Mouse (Mus musculus): ENCODE measurements around the gene Endog. TPM values are rescaled to one million over a fixed set of nuclear protein-coding genes. Genes with fewer than 3 reads are reported as not detected.
"Not testable (repeated sequence)": the region's sequence is repeated elsewhere in the genome, so short reads cannot be mapped to it uniquely, and the experiment has no call there.

Gene Endog
- polyA plus RNA-seq, 1 experiment = 52.9 TPM

DNA sequence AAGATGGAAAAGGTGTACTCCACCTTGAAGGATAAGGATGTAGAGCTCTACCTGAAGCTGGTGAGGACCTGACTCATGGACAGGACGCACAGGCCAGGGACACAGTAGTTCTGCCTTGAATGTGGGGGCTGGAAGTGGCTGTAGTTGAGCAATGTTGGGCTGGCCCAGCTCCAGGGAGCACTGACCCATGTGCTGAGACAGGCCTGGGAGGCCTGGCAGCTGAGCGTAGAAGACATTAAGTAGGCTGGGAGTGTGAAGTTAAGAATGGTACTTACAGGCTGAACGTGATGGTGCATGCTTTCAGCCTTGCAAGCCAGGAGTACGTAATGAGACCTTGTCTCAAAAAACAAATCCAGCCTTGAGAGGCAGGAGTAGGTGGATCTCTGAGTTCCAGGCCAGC lies 23.8 kb upstream of the Endog start:
- TF ChIP-seq POLR2A (IDR thresholded peaks at IDR 0.05; ENCODE audit: borderline replicate concordance, insufficient read depth, low read length) = no peak
- no peak for TF ChIP-seq CTCF (IDR thresholded peaks at IDR 0.05; ENCODE audit: borderline replicate concordance, insufficient read depth, low read depth, low read length)
- H3K27me3 ChIP-seq (ENCODE audit: control insufficient read depth, insufficient read depth, low read length) = no peaks in the 10 kb centered on the region
- no peak overlapping the region for H3K27ac ChIP-seq (ENCODE audit: insufficient read depth, low read length)
- WGBS = 72% methylated on average over 4 of the region's 4 CpGs
- H3K4me3 ChIP-seq (replicated peaks; ENCODE audit: insufficient read depth, low read depth, low read length) = no peak overlapping the region
- 0 out of 2 replicates have a peak, but pooled peaks cover 3% of the 10 kb centered on the region for H3K4me1 ChIP-seq (ENCODE audit: control insufficient read depth, insufficient read depth, low read length)
- no peak for DNase-seq

DNA sequence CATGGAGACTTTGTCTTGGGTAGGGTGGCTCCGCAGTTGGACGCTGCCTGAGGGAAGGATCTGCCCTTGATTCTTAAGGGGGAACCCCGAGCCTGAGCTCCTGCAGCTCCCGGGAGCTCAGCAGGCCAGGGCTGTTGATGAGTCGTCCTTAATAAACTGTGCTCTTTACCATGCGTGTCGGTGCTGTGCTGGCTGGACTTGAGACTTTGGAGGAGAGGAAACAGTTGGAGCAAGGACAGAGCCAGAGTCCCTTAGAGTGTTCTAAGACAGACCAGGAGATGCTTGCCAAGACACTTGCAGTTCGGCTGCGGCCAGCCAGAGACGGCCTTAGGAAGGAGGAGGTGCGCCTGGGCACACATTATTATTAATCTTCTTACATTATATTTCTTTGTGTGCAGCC lies 19.5 kb upstream of the Endog start:
- 42% methylated on average over 11 of the region's 11 CpGs for WGBS
- no peak for DNase-seq
- Histone ChIP-seq H3K4me3 (replicated peaks; ENCODE audit: insufficient read depth, low read depth, low read length) (no peak overlapping the region), H3K27ac (ENCODE audit: insufficient read depth, low read length) (no peak overlapping the region), H3K4me1 (ENCODE audit: control insufficient read depth, insufficient read depth, low read length) (no peaks in the 10 kb centered on the region; the same call in 1 of the 2 replicates), H3K27me3 (ENCODE audit: control insufficient read depth, insufficient read depth, low read length) (no peaks in the 10 kb centered on the region)
- TF ChIP-seq CTCF (IDR thresholded peaks at IDR 0.05; ENCODE audit: borderline replicate concordance, insufficient read depth, low read depth, low read length) (no peak), POLR2A (IDR thresholded peaks at IDR 0.05; ENCODE audit: borderline replicate concordance, insufficient read depth, low read length) (no peak)

DNA sequence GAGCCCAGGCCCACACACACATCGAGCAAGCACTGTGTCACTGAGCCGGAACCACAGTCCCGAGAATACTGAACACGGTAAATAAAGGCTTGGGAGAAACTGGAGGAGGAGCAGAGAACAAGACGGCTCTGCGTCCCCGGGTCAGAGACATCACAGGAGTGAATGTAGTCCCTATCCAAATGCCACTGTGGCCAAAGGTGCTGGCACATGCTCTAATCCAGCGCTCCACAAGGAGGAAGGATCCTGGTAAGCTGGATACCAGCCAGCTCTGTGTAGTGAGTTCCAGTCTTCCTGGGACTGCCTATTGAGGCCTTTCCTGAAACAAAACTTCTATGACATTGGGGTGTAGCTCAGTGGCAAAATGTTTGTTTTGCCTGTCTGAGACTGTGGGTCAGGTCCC lies 18.7 kb upstream of the Endog start:
- WGBS = 52% methylated on average over 8 of the region's 8 CpGs
- no peak overlapping the region for H3K27ac ChIP-seq (ENCODE audit: insufficient read depth, low read length)
- DNase-seq = no peak
- H3K4me1 ChIP-seq (ENCODE audit: control insufficient read depth, insufficient read depth, low read length) = no peaks in the 10 kb centered on the region; the same call in 1 of the 2 replicates
- no peaks in the 10 kb centered on the region for H3K27me3 ChIP-seq (ENCODE audit: control insufficient read depth, insufficient read depth, low read length)
- TF ChIP-seq CTCF (IDR thresholded peaks at IDR 0.05; ENCODE audit: borderline replicate concordance, insufficient read depth, low read depth, low read length) = no peak
- no peak for TF ChIP-seq POLR2A (IDR thresholded peaks at IDR 0.05; ENCODE audit: borderline replicate concordance, insufficient read depth, low read length)
- H3K4me3 ChIP-seq (replicated peaks; ENCODE audit: insufficient read depth, low read depth, low read length) = no peak overlapping the region

DNA sequence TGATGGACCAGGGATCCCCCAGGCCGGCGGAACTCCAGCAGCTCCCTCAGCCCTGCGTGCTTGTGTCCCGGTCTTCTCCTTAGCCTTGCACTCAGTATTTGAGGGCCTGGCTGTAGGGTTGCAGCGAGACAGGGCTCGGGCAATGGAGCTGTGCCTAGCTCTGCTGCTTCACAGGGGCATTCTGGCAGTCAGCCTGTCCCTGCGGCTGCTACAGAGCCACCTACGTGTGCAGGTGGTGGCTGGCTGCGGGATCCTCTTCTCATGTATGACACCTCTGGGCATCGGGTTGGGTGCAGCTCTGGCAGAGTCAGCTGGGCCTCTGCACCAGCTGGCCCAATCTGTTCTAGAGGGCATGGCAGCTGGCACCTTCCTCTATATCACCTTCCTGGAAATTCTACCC lies 11.4 kb upstream of the Endog start:
- H3K27me3 ChIP-seq (ENCODE audit: control insufficient read depth, insufficient read depth, low read length); DNase-seq; H3K27ac ChIP-seq (ENCODE audit: insufficient read depth, low read length); H3K4me3 ChIP-seq (replicated peaks; ENCODE audit: insufficient read depth, low read depth, low read length); H3K4me1 ChIP-seq (ENCODE audit: control insufficient read depth, insufficient read depth, low read length): not testable (repeated sequence)
- 48% methylated on average over 8 of the region's 10 CpGs for WGBS

DNA sequence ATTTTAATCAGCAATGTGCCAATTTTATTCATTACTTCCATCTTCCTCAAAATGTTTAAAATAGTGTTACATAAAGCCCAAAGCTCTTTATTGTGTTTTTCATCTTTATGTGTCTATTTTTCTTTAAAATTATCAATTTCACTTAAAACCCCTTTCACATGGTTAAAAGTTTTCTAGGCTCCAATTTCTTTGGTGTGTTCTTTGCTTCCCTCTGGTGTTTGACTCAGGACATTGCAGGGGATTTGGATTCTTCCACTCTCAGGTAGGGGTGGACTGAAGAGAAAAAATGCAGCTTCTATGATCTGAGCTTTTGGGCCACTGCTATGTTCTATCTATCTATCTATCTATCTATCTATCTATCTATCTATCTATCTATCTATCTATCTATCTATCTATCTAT lies 9.5 kb upstream of the Endog start:
- H3K27ac ChIP-seq (ENCODE audit: insufficient read depth, low read length) = no peak overlapping the region
- peak in 1 of 2 experiments; percentile 41 for DNase-seq
- TF ChIP-seq POLR2A (IDR thresholded peaks at IDR 0.05; ENCODE audit: borderline replicate concordance, insufficient read depth, low read length) (no peak), CTCF (IDR thresholded peaks at IDR 0.05; ENCODE audit: borderline replicate concordance, insufficient read depth, low read depth, low read length) (peak; percentile 41; the same call in 1 of the 2 replicates)

DNA sequence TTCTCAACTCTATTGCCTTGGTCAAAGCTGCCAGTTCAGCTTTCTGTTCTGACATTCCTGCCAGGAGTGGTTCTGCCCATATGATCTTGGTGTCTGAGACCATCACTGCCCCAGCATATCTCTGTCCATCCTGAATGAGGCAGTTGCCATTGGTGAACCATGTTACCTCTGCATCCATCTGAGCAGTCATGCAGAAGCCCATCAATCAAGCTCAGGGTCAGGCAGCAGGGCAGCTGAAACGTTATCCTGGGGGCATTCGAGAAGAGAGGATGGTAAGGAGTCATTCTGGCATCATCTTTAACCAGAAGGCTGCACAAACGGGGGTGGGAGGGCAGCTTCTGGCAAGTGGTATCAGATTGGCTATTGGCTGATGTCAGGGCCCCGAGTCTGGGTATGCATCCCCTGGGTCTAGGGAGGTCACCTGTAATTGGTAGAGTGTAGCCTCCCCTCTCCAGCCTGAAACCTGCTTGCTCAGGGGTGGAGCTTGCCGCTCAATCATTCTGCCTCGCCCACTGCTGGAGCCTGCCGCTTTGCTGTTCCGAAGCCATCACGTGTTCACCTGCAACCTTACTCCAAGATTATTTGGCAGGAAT lies 6.9 kb upstream of the Endog start:
- H3K4me3 ChIP-seq (replicated peaks; ENCODE audit: insufficient read depth, low read depth, low read length) = no peak overlapping the region
- WGBS = 51% methylated on average over 9 of the region's 9 CpGs
- DNase-seq = no peak
- H3K27me3 ChIP-seq (ENCODE audit: control insufficient read depth, insufficient read depth, low read length) = no peaks in the 10 kb centered on the region
- no peak for TF ChIP-seq CTCF (IDR thresholded peaks at IDR 0.05; ENCODE audit: borderline replicate concordance, insufficient read depth, low read depth, low read length)
- no peak for TF ChIP-seq POLR2A (IDR thresholded peaks at IDR 0.05; ENCODE audit: borderline replicate concordance, insufficient read depth, low read length)
- H3K27ac ChIP-seq (ENCODE audit: insufficient read depth, low read length) = no peak overlapping the region
- H3K4me1 ChIP-seq (ENCODE audit: control insufficient read depth, insufficient read depth, low read length) = no peaks in the 10 kb centered on the region

More for the DNA sequence above, 9.5 kb upstream of the Endog start:
- Histone ChIP-seq H3K4me3 (replicated peaks; ENCODE audit: insufficient read depth, low read depth, low read length) (no peak overlapping the region), H3K4me1 (ENCODE audit: control insufficient read depth, insufficient read depth, low read length) (no peaks in the 10 kb centered on the region), H3K27me3 (ENCODE audit: control insufficient read depth, insufficient read depth, low read length) (no peaks in the 10 kb centered on the region)

DNA sequence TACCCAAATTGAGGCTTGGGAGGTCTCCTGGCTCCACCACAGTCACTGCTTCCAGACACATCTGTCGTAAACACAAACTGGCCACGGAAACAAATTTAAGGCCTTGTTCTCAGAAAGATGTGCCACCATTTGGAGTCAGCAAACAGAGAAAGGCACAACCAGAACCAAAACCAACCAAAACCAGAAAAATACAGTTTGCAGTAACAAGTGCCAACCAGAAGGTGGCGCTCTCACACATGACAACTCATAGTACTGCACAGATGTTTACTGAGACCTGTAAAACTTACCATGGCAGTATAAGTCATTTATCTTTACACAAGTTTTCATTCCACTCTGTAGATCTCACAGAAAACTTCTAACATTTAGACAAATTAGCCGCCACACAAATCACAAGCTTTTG lies 4.6 kb upstream of the Endog start:
- WGBS = 61% methylated on average over 4 of the region's 4 CpGs
- Histone ChIP-seq H3K4me3 (replicated peaks; ENCODE audit: insufficient read depth, low read depth, low read length) (no peak overlapping the region), H3K4me1 (ENCODE audit: control insufficient read depth, insufficient read depth, low read length) (no peaks in the 10 kb centered on the region), H3K27me3 (ENCODE audit: control insufficient read depth, insufficient read depth, low read length) (no peaks in the 10 kb centered on the region), H3K27ac (ENCODE audit: insufficient read depth, low read length) (no peak overlapping the region)
- DNase-seq = no peak
- TF ChIP-seq CTCF (IDR thresholded peaks at IDR 0.05; ENCODE audit: borderline replicate concordance, insufficient read depth, low read depth, low read length) (no peak), POLR2A (IDR thresholded peaks at IDR 0.05; ENCODE audit: borderline replicate concordance, insufficient read depth, low read length) (no peak)

DNA sequence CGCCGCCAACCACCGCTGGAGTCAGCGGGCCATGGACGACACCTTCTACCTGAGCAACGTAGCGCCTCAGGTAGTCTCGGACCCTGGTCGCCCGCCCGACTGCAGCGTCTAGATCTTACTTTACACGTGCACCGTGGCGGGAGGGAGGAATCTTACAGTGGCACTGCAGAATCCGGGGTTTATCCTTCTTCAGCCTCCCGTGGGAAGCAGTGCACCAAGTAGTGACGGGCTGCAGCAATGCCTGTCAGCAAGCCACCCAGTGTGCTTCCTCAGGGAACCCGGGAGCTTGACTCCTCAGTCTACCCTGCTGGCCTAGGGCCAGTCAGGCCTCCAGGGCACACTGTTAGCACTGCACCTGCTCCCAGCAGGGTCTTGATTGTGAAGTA lies 697 bp downstream of the Endog start:
- DNase-seq = no peak
- H3K27me3 ChIP-seq (ENCODE audit: control insufficient read depth, insufficient read depth, low read length) = no peaks in the 10 kb centered on the region
- peaks cover 19% of the 10 kb centered on the region for H3K4me1 ChIP-seq (ENCODE audit: control insufficient read depth, insufficient read depth, low read length)
- peak overlapping the region; percentile 79 for H3K27ac ChIP-seq (ENCODE audit: insufficient read depth, low read length)
- TF ChIP-seq POLR2A (IDR thresholded peaks at IDR 0.05; ENCODE audit: borderline replicate concordance, insufficient read depth, low read length) = no peak
- no peak for TF ChIP-seq CTCF (IDR thresholded peaks at IDR 0.05; ENCODE audit: borderline replicate concordance, insufficient read depth, low read depth, low read length)
- peak overlapping the region; percentile 84 for H3K4me3 ChIP-seq (replicated peaks; ENCODE audit: insufficient read depth, low read depth, low read length)
- under 1% methylated on average over 19 of the region's 19 CpGs for WGBS

Data from cerebellum, adult 2 months (tissue).